Mouse (Mus musculus) A20 (cell line): ENCODE results near the gene AC161166.1.

Experiments
- DNase-seq: peaks from one replicate; pipeline ENCODE4 v3.0.0-alpha.2; 2011; ENCODE audit warnings: low read depth, low spot score

The AC161166.1 gene

DNA sequence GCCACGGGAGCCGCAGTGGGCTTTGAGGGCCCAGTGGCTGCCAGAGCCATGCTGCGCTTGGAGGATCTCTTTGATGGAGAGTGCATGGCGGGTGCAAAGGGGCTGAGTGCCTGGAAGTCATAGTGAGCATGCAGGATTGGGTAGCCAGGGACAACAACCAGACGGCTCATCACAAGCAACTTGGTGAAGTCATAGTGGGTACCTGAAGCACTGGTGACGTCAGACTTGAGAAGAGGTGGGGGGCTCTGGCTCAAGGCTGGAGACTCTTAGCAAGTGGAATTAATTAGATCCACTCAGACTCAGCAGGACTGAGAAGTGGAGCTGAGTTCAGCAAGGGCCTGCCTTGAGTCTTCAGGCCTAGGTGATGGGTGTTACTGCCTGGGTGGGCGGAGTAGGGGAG, at the start of gene AC161166.1:
Gene AC161166.1 (minus strand): TSS at position 101 of the 400 bp plus-strand sequence.
- DNase-seq = no peak

DNA sequence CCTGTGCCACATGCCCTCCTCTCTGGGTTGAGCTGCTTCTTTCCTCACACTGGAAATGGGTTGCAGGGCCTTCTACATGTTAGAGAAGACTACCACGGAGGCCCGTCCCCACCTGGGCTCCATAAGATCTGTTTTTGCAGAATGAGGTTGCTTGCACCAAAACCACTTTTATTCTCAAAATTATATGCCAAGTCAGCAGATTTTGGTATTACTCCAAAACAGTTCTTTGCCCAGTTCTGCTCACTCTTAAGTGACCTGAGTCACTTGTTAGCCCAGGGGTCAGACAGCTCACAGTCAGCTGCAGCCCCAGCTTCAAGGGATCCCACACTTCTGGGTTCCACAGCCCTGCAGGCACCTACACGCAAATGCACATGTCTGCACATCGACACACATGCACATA, 49.2 kb upstream of the AC161166.1 start:
- no peak for DNase-seq

DNA sequence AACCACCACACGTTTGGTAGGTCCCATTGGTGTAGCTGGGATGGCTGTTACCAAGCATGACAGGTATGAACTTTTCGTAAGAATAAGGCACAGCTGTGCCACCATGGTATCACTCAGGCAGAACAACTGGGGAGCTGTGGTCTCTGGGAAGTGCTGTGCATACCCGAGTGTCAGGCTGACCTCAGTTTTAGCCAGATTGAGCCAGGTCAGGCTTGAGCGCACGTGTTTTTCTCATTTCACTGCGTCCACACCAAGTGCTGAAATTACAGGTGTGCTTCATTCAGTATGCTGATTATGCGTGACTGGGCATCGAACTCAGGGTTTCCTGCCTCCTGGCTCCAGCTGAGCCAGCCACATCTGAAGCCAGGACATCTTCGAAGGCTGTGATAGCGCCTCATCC, 43.5 kb upstream of the AC161166.1 start:
- peak; percentile 88 for DNase-seq

DNA sequence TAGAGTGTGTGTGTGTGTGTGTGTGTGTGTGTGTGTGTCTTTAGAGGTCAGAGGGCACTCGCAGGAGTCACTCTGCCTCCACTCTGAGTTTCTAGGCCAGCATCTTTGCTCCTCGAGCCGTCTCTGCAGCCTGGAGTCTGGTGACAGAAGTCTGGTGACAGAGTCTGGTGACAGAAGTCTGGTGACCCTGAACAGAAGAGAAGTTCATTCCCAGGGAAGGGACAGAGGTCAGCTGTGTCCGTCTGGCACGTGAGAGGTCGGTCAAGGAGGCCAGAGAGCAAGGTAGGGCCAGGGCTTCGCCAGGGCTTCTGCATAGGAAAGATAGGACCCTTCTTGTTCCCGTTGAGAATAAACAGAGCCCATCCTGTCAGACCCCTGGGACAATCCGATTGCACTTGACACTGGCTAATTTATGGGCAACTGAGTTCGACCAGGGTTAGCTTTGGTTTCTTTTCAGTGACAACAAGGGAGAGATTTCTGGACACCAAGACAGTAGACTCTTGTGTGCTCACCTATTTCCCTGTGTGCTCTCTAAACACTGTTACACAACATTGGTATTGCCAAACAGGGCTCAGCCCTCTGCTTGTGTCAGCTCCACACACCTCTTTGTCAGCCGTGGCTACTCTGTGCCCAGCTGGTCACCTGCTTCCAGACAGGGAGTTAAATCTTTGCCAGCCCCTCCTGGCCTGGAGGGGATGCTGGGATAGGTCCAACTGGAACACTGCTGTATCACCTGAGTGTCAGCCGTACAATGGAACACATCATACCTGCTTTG, 39.9 kb upstream of the AC161166.1 start:
- DNase-seq = no peak

DNA sequence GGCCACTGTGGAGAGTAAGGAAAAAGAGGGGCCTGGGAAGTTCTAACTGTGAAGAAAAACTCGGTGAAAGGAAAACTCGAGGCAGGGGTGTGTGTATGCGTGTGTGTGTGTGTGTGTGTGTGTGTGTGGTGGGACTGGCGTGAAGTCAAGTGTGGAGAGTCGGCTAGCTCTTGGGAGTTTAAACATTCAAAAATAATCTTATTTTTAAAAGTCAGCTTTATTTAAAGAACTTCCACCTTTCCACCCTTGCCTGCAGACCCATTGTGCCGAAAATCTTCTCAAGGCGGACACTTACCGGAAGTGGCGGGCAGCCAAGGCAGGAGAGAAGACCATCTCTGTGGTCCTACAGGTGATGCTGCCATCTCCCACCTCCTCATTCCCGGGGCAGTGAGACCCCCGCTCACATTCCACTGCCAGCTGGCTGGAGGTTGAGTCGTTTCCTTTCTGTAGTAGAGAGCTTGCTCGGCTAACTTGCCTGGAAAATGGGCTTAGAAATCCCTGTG, 35.3 kb upstream of the AC161166.1 start:
- DNase-seq = peak; percentile 44

DNA sequence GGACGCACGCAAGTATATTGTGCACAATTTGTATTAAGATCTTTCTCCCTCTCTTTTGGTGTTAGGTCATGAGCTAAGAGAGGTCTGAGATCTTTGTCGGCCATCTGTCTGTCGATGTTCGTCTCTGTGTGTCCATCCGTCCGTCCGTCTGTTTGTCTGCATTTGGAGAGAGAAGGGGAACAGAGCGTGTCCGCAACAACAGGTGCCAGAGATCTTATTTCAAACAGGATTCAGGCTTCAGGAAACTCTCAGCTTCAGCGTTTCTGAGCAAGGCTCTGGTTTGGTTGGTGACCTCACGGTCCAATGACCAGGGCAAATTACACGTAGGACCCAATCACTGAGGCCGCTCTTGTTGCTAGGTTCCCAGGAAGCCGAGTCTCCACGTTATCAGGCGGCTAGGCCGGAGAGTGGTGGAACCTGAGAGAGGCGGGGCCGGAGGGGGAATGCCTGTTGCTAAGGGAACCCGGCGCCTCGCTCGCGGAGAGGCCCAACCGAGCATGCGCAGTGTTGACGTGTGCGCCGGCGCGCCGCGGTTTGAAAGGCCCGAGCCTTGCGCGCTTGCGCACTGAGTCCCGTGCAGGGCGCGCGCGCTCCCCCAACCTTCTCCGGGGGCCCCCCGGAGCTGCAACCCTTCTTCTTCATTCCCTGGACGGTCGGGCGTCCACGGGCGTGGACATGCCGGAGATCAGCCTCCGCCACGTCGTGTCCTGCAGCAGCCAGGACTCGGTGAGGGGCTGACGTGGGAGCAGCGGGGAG, 34.6 kb upstream of the AC161166.1 start:
- DNase-seq = peak; percentile 99

DNA sequence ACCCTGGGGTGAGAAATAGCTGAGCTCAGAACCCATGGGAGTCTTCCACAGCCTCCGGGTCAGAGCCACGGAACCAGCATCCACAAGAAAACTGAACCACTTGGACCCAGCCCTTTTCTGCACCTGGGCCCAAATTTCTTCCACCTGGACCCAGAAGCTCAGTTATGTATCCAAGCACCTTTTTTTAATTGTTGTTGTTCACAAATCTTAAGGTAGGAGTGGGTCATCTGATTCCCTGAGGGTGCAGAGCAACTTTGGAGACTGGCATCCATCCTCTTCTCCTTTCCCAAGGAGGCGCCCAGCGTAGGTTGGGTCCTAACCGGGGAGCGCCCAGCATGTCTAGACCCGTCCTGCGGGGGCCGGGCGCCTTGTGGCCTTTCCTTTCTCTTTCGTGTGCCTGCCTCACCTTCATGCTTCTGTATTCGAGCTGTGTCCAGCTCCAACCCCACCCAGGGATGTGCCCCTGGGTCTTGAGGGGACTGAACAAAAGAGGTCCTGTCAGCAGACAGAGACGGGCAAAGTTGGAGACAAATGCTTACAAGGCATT, 33.9 kb upstream of the AC161166.1 start, which contains the start of the genes Pinlyp and Xrcc1:
Gene Pinlyp (minus strand): TSS at position 51 of the 547 bp plus-strand sequence.
Gene Xrcc1 (plus strand): TSS at position 222 of the 547 bp plus-strand sequence.
- no peak for DNase-seq

DNA sequence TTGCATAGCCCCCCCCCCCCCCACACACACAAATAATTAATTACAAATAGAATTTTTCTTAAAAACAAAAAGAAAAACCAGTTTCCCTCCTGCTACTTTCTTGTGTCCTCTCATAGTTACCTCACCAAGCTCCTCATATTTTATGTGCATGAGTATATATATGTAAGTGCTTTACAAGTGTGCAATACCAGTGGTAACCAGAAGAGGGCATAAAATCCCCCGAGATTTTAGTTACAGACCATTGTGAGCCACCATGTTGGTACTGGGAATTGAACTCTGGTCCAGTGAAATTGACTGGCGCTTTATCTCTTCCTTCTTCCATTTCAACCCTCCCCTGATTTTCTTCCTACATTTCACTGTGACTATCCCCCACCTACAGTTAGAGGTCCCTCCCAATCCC, 32.3 kb upstream of the AC161166.1 start:
- peak; percentile 60 for DNase-seq

DNA sequence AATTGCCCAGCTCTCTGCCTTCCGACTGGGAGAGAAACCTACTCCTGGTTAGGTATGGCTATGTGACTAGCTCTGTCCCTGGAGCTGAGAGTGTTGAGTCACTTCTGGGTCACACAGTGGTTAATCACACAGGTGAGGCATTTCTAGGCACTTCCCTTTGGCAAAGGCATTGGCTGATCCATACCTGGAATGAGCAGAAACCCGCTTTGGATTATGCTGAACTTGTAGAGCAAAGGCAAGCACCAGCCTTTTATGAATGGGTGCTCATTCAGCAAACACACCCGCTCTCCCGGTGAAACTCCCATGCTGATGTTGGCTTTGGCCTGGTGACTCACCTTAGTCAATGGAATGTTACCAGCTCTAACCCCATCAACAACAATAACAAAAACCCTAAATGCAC, 27.4 kb upstream of the AC161166.1 start:
- DNase-seq = no peak

DNA sequence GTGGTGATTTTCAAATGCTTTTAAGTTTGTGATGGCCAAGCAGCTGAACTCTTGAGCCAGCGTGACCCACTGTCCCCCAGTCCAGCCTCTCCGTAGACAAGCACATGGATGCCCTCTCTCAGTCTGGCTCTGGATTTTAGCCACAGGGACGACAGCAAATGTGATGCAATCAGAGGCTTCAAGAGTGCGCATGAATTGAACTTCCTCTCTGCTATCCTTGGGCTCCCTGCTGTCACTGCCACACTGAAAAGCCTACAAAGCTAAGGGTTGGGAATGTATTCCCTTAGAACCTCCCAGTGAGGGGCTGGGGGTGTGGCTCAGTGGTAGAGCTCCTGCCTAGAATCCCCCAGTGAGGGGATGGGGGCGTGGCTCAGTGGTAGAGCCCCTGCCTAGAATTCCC, 26.4 kb upstream of the AC161166.1 start:
- no peak for DNase-seq

DNA sequence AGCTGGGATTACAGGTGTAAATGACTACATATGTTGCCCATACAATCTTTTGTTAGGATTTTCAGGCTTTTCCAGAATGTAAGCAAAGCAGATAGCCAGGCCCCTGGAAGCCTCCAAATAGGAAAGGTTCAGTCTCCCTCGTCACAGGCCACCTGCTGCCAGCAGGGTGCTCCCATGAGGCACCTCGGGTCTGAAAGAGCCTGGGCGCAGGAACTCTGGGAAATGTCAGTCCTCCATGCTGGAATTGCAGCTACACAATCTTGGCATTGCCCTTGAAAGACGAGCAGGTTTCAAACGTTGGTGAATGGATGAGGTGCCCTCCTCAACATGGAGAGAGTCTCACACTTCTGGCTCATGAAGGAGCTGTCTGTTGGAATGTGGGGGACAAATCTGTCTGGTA, 25.9 kb upstream of the AC161166.1 start:
- DNase-seq = no peak

DNA sequence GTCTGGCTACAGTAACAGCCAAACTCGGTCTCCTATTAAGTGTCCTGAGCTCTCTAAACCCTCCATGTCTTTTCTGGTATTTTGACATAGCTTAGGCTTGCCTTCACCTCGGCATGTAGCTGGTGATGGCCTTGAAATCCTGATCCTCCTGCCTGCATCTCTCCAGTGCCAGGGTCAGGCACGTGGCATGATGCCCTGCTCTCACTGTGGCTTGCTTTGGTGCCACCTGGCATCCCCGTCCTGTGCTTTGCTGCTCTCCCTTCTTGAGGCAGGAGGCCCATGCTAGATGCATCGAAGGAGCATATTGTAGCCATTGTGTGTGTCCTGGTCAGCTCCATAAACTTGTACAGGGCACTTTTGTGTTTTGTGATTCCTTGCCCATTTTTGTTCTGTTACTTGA, 25.3 kb upstream of the AC161166.1 start:
- no peak for DNase-seq

DNA sequence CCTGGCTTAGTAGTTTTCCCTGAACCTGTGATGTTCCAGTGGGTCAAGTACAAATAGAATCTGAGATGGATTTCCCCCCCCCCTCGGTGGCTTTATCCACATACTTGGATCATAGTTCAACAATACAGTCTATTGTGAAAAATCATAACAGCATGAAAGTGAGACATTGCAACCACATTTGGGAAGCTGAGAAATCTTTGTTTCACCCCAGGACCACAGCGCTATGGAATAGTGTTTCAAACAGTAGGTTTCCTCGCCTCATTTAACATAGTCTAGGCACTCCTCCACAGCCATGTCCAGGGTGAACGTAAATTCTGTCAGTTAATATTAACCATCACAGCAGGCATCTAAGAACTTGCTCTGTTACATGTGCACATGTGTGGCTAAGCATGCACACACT, 24.8 kb upstream of the AC161166.1 start:
- DNase-seq = no peak

DNA sequence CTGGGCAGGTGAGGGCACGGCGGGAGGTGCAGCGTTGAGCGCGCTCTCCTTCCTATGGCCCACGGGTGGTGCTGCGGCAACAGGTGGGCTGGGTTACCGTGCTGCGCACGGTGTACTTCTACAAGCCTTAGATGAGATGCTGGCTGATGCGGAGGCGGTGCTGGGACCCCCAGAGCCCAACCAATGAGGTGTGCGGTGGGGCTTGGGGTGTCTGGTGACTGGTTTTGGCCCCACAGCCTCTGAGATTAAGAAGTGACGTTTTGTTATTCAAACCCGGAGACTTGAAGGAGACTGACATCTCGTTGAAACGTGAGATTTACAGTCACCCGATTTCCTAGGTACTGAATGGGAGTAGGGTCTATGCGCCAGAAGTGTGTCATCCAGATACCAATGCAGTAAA, 22.0 kb upstream of the AC161166.1 start:
- DNase-seq = no peak

DNA sequence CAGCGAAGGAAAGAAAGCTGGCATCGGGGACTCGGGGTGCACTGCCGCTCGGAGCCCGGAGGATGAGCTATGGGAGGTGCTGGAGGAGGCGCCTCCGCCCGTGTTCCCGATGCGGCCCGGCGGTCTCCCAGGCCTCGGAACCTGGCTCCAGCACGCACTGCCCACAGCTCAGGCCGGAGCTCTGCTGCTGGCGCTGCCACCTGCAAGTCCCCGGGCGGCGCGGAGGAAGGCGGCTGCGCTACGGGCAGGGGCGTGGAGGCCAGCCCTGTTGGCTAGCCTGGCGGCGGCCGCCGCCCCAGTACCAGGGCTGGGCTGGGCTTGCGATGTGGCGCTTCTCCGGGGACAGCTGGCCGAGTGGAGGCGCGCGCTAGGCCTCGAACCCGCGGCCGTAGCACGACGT, 21.6 kb upstream of the AC161166.1 start:
- no peak for DNase-seq

DNA sequence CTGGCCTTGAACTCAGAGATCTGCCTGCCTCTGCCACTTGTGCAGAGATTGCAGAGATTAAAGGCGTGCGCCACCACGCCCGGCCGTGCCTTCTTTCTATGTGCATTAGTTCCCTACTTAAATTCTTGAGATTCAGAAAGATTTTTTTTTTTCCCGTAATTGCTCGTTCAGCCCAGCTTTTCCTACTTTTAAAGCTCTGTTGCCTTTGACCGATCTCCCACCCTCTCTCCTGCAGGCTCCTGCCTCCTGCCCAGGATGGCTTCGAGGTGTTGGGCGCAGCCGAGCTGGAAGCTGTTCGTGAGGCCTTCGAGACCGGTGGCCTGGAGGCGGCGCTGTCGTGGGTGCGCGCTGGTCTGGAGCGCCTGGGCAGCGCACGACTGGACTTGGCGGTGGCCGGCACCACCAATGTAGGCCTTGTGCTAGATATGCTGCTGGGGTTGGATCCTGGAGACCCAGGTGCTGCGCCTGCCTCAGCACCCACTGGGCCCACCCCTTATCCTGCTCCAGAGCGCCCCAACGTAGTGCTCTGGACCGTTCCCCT, 20.8 kb upstream of the AC161166.1 start:
- no peak for DNase-seq

DNA sequence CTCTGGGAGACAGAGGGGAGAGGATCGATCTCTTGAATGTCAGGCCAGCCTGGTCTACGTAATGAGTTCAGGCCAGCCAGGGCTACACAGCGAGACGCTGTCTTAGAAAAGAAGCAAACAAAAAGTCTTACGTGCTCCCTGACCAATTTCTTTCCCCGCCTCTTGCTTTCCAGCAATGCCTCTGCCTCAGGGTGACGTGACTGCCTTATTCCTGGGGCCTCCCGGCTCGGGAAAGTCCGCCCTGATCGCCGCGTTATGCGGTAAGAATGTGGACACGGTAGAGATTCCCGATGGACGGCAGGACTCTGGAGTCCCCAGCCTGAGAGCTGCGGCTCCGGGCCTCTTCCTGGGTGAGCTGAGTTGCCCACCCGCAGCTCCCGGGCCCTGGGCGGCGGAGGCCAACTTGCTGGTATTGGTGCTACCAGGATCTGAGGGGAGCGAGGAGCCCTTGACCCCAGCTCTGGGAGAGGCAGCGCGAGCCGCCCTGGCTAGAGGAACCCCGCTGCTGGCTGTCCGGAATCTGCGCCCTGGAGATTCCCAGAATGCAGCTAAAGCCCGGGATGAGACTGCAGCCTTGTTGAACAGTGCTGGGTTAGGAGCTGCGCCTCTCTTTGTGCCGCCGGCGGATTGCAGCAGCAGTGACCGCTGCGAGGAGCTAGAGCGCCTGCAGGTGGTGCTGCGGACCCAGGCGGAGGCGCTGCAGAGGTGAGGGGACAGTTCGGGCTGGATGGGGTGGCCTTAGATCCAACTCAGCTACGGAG, 19.1 kb upstream of the AC161166.1 start:
- peak; percentile 89 for DNase-seq

DNA sequence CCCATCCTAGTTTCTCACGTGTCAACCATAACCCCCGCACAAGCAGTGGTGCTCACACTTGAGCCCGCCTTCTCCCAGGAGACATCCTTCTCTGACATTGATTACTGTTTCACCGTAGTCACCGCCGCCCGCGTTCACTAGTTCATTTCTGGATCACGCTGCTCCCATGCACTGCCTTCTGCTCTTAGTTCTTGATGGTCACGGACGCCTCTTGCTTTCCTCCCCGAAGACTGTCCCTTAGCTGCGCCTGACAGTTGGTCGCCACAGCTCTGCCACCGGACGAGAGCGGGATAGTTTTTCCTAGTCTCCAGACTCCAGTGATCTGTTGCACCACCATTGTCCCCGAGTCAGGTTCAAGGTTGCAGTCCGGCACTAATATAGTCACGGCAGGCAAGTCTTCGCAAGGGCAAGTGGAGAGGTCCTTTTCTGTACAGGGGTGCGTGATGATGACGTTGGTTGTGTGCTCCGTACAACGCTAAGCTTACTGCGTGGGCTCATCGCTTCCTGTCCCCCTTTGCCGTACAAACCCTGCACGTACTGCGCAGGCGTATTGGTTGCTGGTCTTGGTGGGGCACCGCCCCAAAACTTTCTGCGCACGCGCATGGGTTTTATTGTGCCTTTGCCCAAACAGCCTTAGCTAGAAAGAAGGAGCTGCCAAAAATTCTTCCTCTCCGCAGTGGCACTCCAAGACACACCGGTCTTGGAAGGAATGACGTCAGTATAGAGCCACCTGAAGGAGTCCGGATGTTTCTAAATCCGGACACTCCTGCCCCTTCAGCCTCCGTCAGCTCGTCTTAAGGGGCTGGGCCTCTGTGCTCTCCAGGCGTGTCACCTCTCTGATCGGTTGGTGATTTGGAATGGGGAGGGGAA, 18.0 kb upstream of the AC161166.1 start, which contains the start of gene Irgq:
Gene Irgq (plus strand): TSS at position 628 of the 870 bp plus-strand sequence.
- peak; percentile 99 for DNase-seq

DNA sequence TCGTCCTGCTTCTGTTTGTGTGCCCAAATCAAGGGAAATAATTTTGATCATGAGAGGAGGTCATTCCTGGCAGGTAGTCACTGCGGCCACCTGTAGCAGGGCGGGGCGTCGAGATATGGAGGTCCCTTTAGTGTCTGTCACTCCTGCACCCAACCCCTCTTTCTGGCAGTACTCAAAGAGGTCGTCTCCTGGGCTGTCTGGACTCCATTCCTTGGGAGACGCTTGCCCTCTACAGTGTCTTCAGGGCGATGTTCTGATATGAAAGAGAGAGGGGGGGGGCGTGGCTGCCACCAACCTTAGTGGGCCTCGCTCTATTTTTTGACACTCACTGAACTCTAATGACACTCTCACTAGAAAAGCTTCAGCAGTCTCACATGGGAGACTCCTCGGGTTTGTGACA, 17.3 kb upstream of the AC161166.1 start:
- DNase-seq = no peak

DNA sequence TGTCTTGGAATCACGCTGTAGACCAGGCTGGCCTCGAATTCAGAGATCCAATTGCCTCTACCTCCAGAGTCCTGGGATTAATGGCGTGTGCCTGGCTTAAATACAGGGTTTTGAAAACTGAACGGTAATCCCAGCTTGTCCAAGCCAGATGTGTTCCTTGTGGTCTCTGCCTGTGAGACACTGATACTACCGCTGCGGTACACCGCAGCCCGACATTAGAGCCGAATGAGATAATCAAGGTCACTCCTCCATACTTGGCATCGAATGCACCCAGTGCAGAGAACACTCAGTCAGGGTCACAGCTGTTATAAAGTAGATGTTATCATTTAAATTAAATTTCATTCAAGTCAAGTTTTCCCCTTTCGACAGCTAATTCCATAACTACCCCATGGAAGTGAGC, 16.6 kb upstream of the AC161166.1 start:
- no peak for DNase-seq
